In the genomic region with DNA sequence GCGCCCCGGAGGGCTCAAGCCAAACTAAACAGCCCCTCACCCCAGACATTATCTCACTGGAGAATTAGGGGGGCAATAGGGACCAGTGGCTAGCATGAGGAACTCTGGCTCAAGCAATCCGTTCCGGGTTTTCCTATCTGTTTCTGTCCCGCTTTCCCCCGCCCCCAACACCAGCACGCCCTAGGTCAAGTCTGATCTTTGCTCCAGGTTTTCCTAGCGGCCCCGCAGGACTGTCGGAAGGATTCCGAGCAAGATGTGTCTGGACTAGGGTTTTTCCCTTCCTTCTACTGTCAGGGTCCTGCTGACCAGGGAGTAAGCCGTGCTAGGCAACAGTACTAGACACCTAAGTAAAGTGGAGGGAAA, we compare ENCODE assay signal across 8 mouse cellular contexts. TPM values are rescaled to one million over a fixed set of nuclear protein-coding genes. Genes with fewer than 3 reads are reported as not detected.
DNase-seq lines count a peak whose midpoint lies in the region; ATAC-seq and TF ChIP-seq lines count a peak whose summit lies in the region.

No protein-coding gene starts in this region.

- H3K4me2 ChIP-seq in neural tube, embryonic 15.5 days: peak overlapping the region; percentile 97

- no peak for ATAC-seq in neural tube, embryonic 15.5 days (ENCODE audit: low FRiP score)
- ATAC-seq in inflammation-experienced regulatory T-cells, adult 6 months: no peak

- H3K36me3 ChIP-seq in C2C12 (ENCODE audit: control insufficient read depth, insufficient read depth): no peaks in the 10 kb centered on the region
- no peaks in the 10 kb centered on the region for H3K36me3 ChIP-seq in kidney, adult 2 months (ENCODE audit: control insufficient read depth, insufficient read depth, low read length)
- H3K36me3 ChIP-seq in neural tube, embryonic 15.5 days: no peaks in the 10 kb centered on the region; the same call in 1 of the 2 replicates

- H3K9ac ChIP-seq in neural tube, embryonic 15.5 days (replicated peaks): peak overlapping the region; percentile 36; the same call in 1 of the 2 replicates

- H3ac ChIP-seq in C2C12 (ENCODE audit: control insufficient read depth, insufficient read length, low read depth): peak overlapping the region; percentile 56

- H3K4me1 ChIP-seq in kidney, adult 2 months (ENCODE audit: control insufficient read depth, insufficient read depth, low read length): peaks cover 19% of the 10 kb centered on the region
- H3K4me1 ChIP-seq in lung, adult 2 months (ENCODE audit: control insufficient read depth, insufficient read depth, low read length): peaks cover 21% of the 10 kb centered on the region
- H3K4me1 ChIP-seq in neural tube, embryonic 15.5 days: peaks cover 65% of the 10 kb centered on the region

- H3K27me3 ChIP-seq in C2C12 (ENCODE audit: control insufficient read depth, insufficient read depth, insufficient read length): no peaks in the 10 kb centered on the region
- H3K27me3 ChIP-seq in kidney, adult 2 months (replicated peaks; ENCODE audit: control insufficient read depth, insufficient read depth, low read length): no peaks in the 10 kb centered on the region
- peaks cover 30% of the 10 kb centered on the region for H3K27me3 ChIP-seq in neural tube, embryonic 15.5 days (replicated peaks)

- no peaks in the 10 kb centered on the region for H3K9me3 ChIP-seq in neural tube, embryonic 15.5 days (replicated peaks)

- H3K4me3 ChIP-seq in C2C12 (ENCODE audit: insufficient read depth, poor library complexity, severe bottlenecking): peak overlapping the region; percentile 34
- peak overlapping the region; percentile 65 for H3K4me3 ChIP-seq in kidney, adult 2 months (ENCODE audit: insufficient read depth, low read depth, low read length)
- H3K4me3 ChIP-seq in lung, adult 2 months (replicated peaks; ENCODE audit: extremely low read depth, low read depth, low read length): peak overlapping the region; percentile 50
- H3K4me3 ChIP-seq in neural tube, embryonic 15.5 days (replicated peaks): peak overlapping the region; percentile 48

- TF ChIP-seq CTCF in C2C12 (IDR thresholded peaks at IDR 0.05; ENCODE audit: control insufficient read depth, insufficient read depth, insufficient read length): no peak
- no peak for TF ChIP-seq CTCF in kidney, adult 2 months (conservative IDR thresholded peaks at IDR 0.05; ENCODE audit: insufficient read depth, insufficient read length, low read depth, low read length)
- no peak for TF ChIP-seq CTCF in lung, adult 2 months (IDR thresholded peaks at IDR 0.05; ENCODE audit: insufficient read depth, low read length)

- H3K79me3 ChIP-seq in C2C12 (ENCODE audit: low read depth): no peaks in the 10 kb centered on the region

- peaks cover 31% of the 10 kb centered on the region for H3K79me2 ChIP-seq in C2C12 (ENCODE audit: control insufficient read depth, insufficient read depth)

- WGBS in kidney, adult 2 months: 1% methylated on average over 10 of the region's 12 CpGs
- WGBS in lung, adult 2 months: under 1% methylated on average over 12 of the region's 12 CpGs
- 0% methylated on average over 12 of the region's 12 CpGs for WGBS in neural tube, embryonic 15.5 days

- peak; percentile 95 for DNase-seq in ZHBTc4 (ENCODE audit: low read depth, low spot score)
- DNase-seq in embryo, embryonic 10 days (ENCODE audit: low spot score): peak; percentile 89
- peak; percentile 86 for DNase-seq in gastrocnemius, postnatal 25 days
- peak; percentile 95 for DNase-seq in kidney, adult 2 months
- peak; percentile 84 for DNase-seq in lung, adult 2 months

- TF ChIP-seq POLR2A in kidney, adult 2 months (IDR thresholded peaks at IDR 0.05; ENCODE audit: low read depth, low read length): peak; percentile 26
- TF ChIP-seq POLR2A in lung, adult 2 months (IDR thresholded peaks at IDR 0.05; ENCODE audit: borderline replicate concordance, extremely low read depth, low read depth, low read length): peak; percentile 72; the same call in 1 of the 2 replicates

- H3K27ac ChIP-seq in kidney, adult 2 months (ENCODE audit: insufficient read depth, low read depth, low read length): peak overlapping the region; percentile 93
- peak overlapping the region; percentile 78 for H3K27ac ChIP-seq in neural tube, embryonic 15.5 days (replicated peaks)

TF ChIP-seq in C2C12, 6 proteins besides CTCF, POLR2A, EP300 and RAD21:
- TF ChIP-seq FOSL1 (IDR thresholded peaks at IDR 0.05; ENCODE audit: insufficient read depth, low read length, poor library complexity, severe bottlenecking) (no peak), MAX (IDR thresholded peaks at IDR 0.05) (peak; percentile 40)

RNA-seq across cellular contexts. Expression of gene Zbtb7b, which starts 0.3 kb away (rescaled TPM):
- 29.5 TPM for polyA plus RNA-seq in C2C12 (2012; fragmentation: generic; extraction: Trizol)
- 10 to 100 TPM; 23.0 to 23.7 TPM for total RNA-seq in gastrocnemius, postnatal 25 days (2021)
- 54.3 and 58.8 TPM in 2 replicates for polyA plus RNA-seq in kidney, adult 2 months (2012; rRNA removed)
- polyA plus RNA-seq in lung, adult 2 months (2012; rRNA removed): 63.0 and 64.0 TPM in 2 replicates
- 0.73 and 1.5 TPM in 2 replicates for polyA plus RNA-seq in neural tube, embryonic 15.5 days (2015; fragmentation: Nextera tagmentation; extraction: Ambion mirVana)
- polyA plus RNA-seq in inflammation-experienced regulatory T-cells, adult 6 months (2017; shearing (Covaris generic)): 10 to 100 TPM; 11.1 to 16.2 (median 11.4) TPM

RNA-seq across cellular contexts. Expression of gene Lenep, which starts 7.7 kb away (rescaled TPM):
- polyA plus RNA-seq in C2C12 (2012; fragmentation: generic; extraction: Trizol): not detected
- total RNA-seq in gastrocnemius, postnatal 25 days (2021): 1 to 10 TPM in 1 of 2 experiments, not detected in 1; 1.2 TPM
- 0.15 TPM in 1 of 2 replicates, not detected in the other for polyA plus RNA-seq in kidney, adult 2 months (2012; rRNA removed)
- 0.45 and 1.5 TPM in 2 replicates for polyA plus RNA-seq in lung, adult 2 months (2012; rRNA removed)
- polyA plus RNA-seq in neural tube, embryonic 15.5 days (2015; fragmentation: Nextera tagmentation; extraction: Ambion mirVana): 0.18 and 2.1 TPM in 2 replicates
- under 1 TPM in 1 of 3 experiments, not detected in 2; 0.38 TPM for polyA plus RNA-seq in inflammation-experienced regulatory T-cells, adult 6 months (2017; shearing (Covaris generic))

RNA-seq across cellular contexts. Expression of gene Flad1, which starts 16.8 kb away (rescaled TPM):
- polyA plus RNA-seq in C2C12 (2012; fragmentation: generic; extraction: Trizol): 11.0 TPM
- 10 to 100 TPM; 43.3 to 44.5 TPM for total RNA-seq in gastrocnemius, postnatal 25 days (2021)
- polyA plus RNA-seq in kidney, adult 2 months (2012; rRNA removed): 54.6 and 56.7 TPM in 2 replicates
- polyA plus RNA-seq in lung, adult 2 months (2012; rRNA removed): 22.9 and 26.6 TPM in 2 replicates
- polyA plus RNA-seq in neural tube, embryonic 15.5 days (2015; fragmentation: Nextera tagmentation; extraction: Ambion mirVana): 32.7 and 33.1 TPM in 2 replicates
- 10 to 100 TPM; 43.1 to 63.7 (median 57.5) TPM for polyA plus RNA-seq in inflammation-experienced regulatory T-cells, adult 6 months (2017; shearing (Covaris generic))

RNA-seq across cellular contexts. Expression of gene Cks1b, which starts 23.3 kb away (rescaled TPM):
- polyA plus RNA-seq in C2C12 (2012; fragmentation: generic; extraction: Trizol): 446 TPM
- total RNA-seq in gastrocnemius, postnatal 25 days (2021): 1 to 10 TPM; 3.1 to 3.4 TPM
- polyA plus RNA-seq in kidney, adult 2 months (2012; rRNA removed): 6.8 and 7.3 TPM in 2 replicates
- polyA plus RNA-seq in lung, adult 2 months (2012; rRNA removed): 6.7 and 11.7 TPM in 2 replicates
- 79.3 and 153 TPM in 2 replicates for polyA plus RNA-seq in neural tube, embryonic 15.5 days (2015; fragmentation: Nextera tagmentation; extraction: Ambion mirVana)
- 100 to 1,000 TPM in 1 of 3 experiments, 10 to 100 TPM in 2; 23.3 to 176 (median 34.8) TPM for polyA plus RNA-seq in inflammation-experienced regulatory T-cells, adult 6 months (2017; shearing (Covaris generic))

RNA-seq across cellular contexts. Expression of gene Shc1, which starts 23.4 kb away (rescaled TPM):
- 86.3 TPM for polyA plus RNA-seq in C2C12 (2012; fragmentation: generic; extraction: Trizol)
- 10 to 100 TPM; 21.1 to 23.8 TPM for total RNA-seq in gastrocnemius, postnatal 25 days (2021)
- polyA plus RNA-seq in kidney, adult 2 months (2012; rRNA removed): 53.2 and 57.2 TPM in 2 replicates
- polyA plus RNA-seq in lung, adult 2 months (2012; rRNA removed): 69.8 and 84.6 TPM in 2 replicates
- polyA plus RNA-seq in neural tube, embryonic 15.5 days (2015; fragmentation: Nextera tagmentation; extraction: Ambion mirVana): 22.0 and 35.3 TPM in 2 replicates
- 10 to 100 TPM; 31.2 to 34.1 (median 33.7) TPM for polyA plus RNA-seq in inflammation-experienced regulatory T-cells, adult 6 months (2017; shearing (Covaris generic))
